Mouse (Mus musculus) midbrain, embryonic 12.5 days (tissue): ENCODE measurements around the gene Gm17304. TPM values are rescaled to one million over a fixed set of nuclear protein-coding genes. Genes with fewer than 3 reads are reported as not detected.

Experiments used
- polyA plus RNA-seq: library from polyadenylated mRNA; unstranded; fragments of >200 nt; fragmentation: Nextera tagmentation; extraction: Ambion mirVana; gene quantifications from 2 replicates; pipeline ENCODE4 v1.2.1, GENCODE M21; 2016

Gene Gm17304
- polyA plus RNA-seq, 1 experiment from 2014 or later: not detected

Other genes starting within 250 kb of the Gm17304 start
- 8.4 and 15.6 TPM in 2 replicates for gene Barhl2, start 150.9 kb upstream of the Gm17304 start, polyA plus RNA-seq
- 82.0 and 85.8 TPM in 2 replicates for gene Zfp644, start 88.2 kb downstream of the Gm17304 start, polyA plus RNA-seq